Mouse (Mus musculus) olfactory bulb, adult 2 months (tissue): ENCODE data around the gene Pex6.

Source experiments
- CTCF ChIP-seq: fragments of 200-500 bp; IDR thresholded peaks from 2 replicates; pipeline ENCODE4 v1.5.1; 2012; ENCODE audit warnings: low read depth, mild to moderate bottlenecking, low read length, moderate library complexity; ENCODE audit not compliant: insufficient read depth
- POLR2A ChIP-seq: fragments of 200-500 bp; IDR thresholded peaks from 2 replicates; pipeline ENCODE4 v1.6.1; 2012; ENCODE audit warnings: mild to moderate bottlenecking, low read depth, low read length, moderate library complexity; ENCODE audit not compliant: insufficient read depth

- TF ChIP-seq CTCF (no peak), POLR2A (peak; percentile 93)
These were observed 6.1 kb upstream of the Pex6 start, which contains the start of gene Ppp2r5d for GRCm38 (mm10) chr17:46704887-46705835.
